Mouse (Mus musculus): ENCODE data around the gene Atxn10. TPM values are rescaled to one million over a fixed set of nuclear protein-coding genes. Genes with fewer than 3 reads are reported as not detected.

Atxn10 gene
- polyA plus RNA-seq, 1 experiment from 2014 or later, result 194 TPM

DNA sequence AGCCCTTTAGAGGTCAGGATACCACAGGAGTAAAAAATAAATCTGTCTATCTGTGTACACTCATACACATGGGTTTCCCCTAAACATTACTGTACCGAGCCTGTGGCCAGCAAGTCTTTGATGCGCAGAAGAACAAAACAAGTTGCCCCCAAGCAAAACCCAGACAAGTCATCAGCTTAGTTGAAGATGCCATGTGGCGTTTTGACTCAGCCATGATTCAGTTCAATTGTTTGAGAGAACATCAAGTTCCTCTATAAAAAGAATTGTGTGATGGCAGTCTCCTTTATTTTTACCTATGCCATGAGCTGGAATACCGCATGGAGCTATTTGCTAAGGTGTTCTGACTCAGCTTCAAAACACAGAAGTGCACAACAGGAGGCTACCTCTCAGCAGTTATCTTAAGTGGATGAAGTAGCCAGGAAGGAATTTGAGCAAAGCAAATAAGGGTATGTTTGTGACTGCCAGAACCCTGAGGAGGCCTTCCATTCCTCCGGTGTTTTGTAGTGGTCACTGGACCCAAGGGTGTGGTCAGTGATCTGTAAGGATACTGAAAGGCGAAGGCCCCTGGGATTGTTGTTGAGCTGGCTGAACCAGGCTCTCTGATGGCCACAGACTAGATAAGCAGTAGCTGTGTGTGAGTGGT, 11.1 kb downstream of the Atxn10 start:
- Histone ChIP-seq H3K27ac (ENCODE audit: low read length) (no peak overlapping the region), H3K4me1 (ENCODE audit: control insufficient read depth, insufficient read depth, low read length) (peaks cover 12% of the 10 kb centered on the region), H3K4me2 (ENCODE audit: low read depth, low read length) (no peak overlapping the region), H3K4me3 (ENCODE audit: low read length) (no peak overlapping the region), H3K27me3 (replicated peaks; ENCODE audit: control insufficient read depth, insufficient read depth, low read length) (no peaks in the 10 kb centered on the region), H3K9ac (ENCODE audit: low read depth, low read length) (no peak overlapping the region), H3K36me3 (ENCODE audit: control insufficient read depth, insufficient read depth, low read length) (no peaks in the 10 kb centered on the region), H3K9me3 (ENCODE audit: control insufficient read depth, low read length) (no peaks in the 10 kb centered on the region)
- ATAC-seq, result no peak
- 77% methylated on average over 6 of the region's 6 CpGs for WGBS

GRCm38 (mm10) chr15:85350144-85350543, 14.1 kb downstream of the Atxn10 start:
- Histone ChIP-seq H3K4me3 (ENCODE audit: low read length) (no peak overlapping the region), H3K4me2 (ENCODE audit: low read depth, low read length) (no peak overlapping the region), H3K27me3 (replicated peaks; ENCODE audit: control insufficient read depth, insufficient read depth, low read length) (no peaks in the 10 kb centered on the region), H3K9me3 (ENCODE audit: control insufficient read depth, low read length) (no peaks in the 10 kb centered on the region), H3K36me3 (ENCODE audit: control insufficient read depth, insufficient read depth, low read length) (no peaks in the 10 kb centered on the region), H3K27ac (ENCODE audit: low read length) (no peak overlapping the region), H3K9ac (ENCODE audit: low read depth, low read length) (no peak overlapping the region), H3K4me1 (ENCODE audit: control insufficient read depth, insufficient read depth, low read length) (peaks cover 11% of the 10 kb centered on the region)
- no peak for ATAC-seq
- WGBS, result 87% methylated on average over 2 of the region's 2 CpGs

DNA sequence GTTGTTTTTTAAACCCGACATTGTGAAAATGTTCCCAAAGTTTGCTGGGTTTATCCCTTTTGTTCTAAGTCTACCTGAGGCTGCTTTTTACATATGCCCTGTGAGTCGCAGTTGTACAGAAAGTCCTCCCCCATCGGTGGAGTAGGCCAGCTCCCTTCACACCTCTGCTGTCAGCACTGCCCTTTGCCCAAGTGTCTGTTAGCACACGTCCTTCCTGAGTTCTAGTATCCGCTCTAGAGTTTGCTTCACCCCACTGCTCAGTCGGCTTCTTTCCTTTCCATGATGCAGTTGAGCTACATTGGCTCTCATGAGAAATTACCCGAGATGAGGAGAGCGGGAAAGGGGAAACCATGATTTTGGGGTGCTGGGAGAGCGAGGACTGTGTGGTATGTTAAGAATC, 18.0 kb downstream of the Atxn10 start:
- H3K4me3 ChIP-seq (ENCODE audit: low read length), result no peak overlapping the region
- no peak overlapping the region for H3K27ac ChIP-seq (ENCODE audit: low read length)
- ATAC-seq, result no peak
- H3K4me1 ChIP-seq (ENCODE audit: control insufficient read depth, insufficient read depth, low read length), result peaks cover 3% of the 10 kb centered on the region; the same call in 1 of the 2 replicates
- no peak overlapping the region for H3K9ac ChIP-seq (ENCODE audit: low read depth, low read length)
- no peaks in the 10 kb centered on the region for H3K9me3 ChIP-seq (ENCODE audit: control insufficient read depth, low read length)
- 80% methylated on average over 9 of the region's 9 CpGs for WGBS
- no peaks in the 10 kb centered on the region for H3K36me3 ChIP-seq (ENCODE audit: control insufficient read depth, insufficient read depth, low read length)
- H3K4me2 ChIP-seq (ENCODE audit: low read depth, low read length), result no peak overlapping the region
- H3K27me3 ChIP-seq (replicated peaks; ENCODE audit: control insufficient read depth, insufficient read depth, low read length), result no peaks in the 10 kb centered on the region

- H3K4me1 ChIP-seq (ENCODE audit: control insufficient read depth, insufficient read depth, low read length), result peaks cover 3% of the 10 kb centered on the region; the same call in 1 of the 2 replicates
- H3K27me3 ChIP-seq (replicated peaks; ENCODE audit: control insufficient read depth, insufficient read depth, low read length), result no peaks in the 10 kb centered on the region
- WGBS, result 68% methylated on average over 6 of the region's 6 CpGs
- no peak for ATAC-seq
- H3K9me3 ChIP-seq (ENCODE audit: control insufficient read depth, low read length), result no peaks in the 10 kb centered on the region
- no peak overlapping the region for H3K4me2 ChIP-seq (ENCODE audit: low read depth, low read length)
- no peak overlapping the region for H3K27ac ChIP-seq (ENCODE audit: low read length)
- no peak overlapping the region for H3K4me3 ChIP-seq (ENCODE audit: low read length)
- no peak overlapping the region for H3K9ac ChIP-seq (ENCODE audit: low read depth, low read length)
- no peaks in the 10 kb centered on the region; the same call in 1 of the 2 replicates for H3K36me3 ChIP-seq (ENCODE audit: control insufficient read depth, insufficient read depth, low read length)
Measured at GRCm38 (mm10) chr15:85356112-85356511, 20.1 kb downstream of the Atxn10 start.

- Histone ChIP-seq H3K9ac (ENCODE audit: low read depth, low read length) (no peak overlapping the region), H3K4me3 (ENCODE audit: low read length) (no peak overlapping the region), H3K27ac (ENCODE audit: low read length) (no peak overlapping the region), H3K4me1 (ENCODE audit: control insufficient read depth, insufficient read depth, low read length) (peaks cover 3% of the 10 kb centered on the region; the same call in 1 of the 2 replicates), H3K27me3 (replicated peaks; ENCODE audit: control insufficient read depth, insufficient read depth, low read length) (no peaks in the 10 kb centered on the region), H3K36me3 (ENCODE audit: control insufficient read depth, insufficient read depth, low read length) (peaks cover 5% of the 10 kb centered on the region), H3K4me2 (ENCODE audit: low read depth, low read length) (no peak overlapping the region), H3K9me3 (ENCODE audit: control insufficient read depth, low read length) (no peaks in the 10 kb centered on the region)
- ATAC-seq, result no peak
- 77% methylated on average over 4 of the region's 4 CpGs for WGBS
Measured at GRCm38 (mm10) chr15:85357465-85358225, 21.6 kb downstream of the Atxn10 start.

GRCm38 (mm10) chr15:85359483-85359882, 23.4 kb downstream of the Atxn10 start:
- no peaks in the 10 kb centered on the region for H3K27me3 ChIP-seq (replicated peaks; ENCODE audit: control insufficient read depth, insufficient read depth, low read length)
- 77% methylated on average over 2 of the region's 2 CpGs for WGBS
- no peak overlapping the region for H3K9ac ChIP-seq (ENCODE audit: low read depth, low read length)
- H3K36me3 ChIP-seq (ENCODE audit: control insufficient read depth, insufficient read depth, low read length), result peaks cover 7% of the 10 kb centered on the region
- no peaks in the 10 kb centered on the region for H3K9me3 ChIP-seq (ENCODE audit: control insufficient read depth, low read length)
- no peak overlapping the region for H3K4me2 ChIP-seq (ENCODE audit: low read depth, low read length)
- ATAC-seq, result no peak
- no peak overlapping the region for H3K27ac ChIP-seq (ENCODE audit: low read length)
- H3K4me3 ChIP-seq (ENCODE audit: low read length), result no peak overlapping the region
- no peaks in the 10 kb centered on the region for H3K4me1 ChIP-seq (ENCODE audit: control insufficient read depth, insufficient read depth, low read length)

DNA sequence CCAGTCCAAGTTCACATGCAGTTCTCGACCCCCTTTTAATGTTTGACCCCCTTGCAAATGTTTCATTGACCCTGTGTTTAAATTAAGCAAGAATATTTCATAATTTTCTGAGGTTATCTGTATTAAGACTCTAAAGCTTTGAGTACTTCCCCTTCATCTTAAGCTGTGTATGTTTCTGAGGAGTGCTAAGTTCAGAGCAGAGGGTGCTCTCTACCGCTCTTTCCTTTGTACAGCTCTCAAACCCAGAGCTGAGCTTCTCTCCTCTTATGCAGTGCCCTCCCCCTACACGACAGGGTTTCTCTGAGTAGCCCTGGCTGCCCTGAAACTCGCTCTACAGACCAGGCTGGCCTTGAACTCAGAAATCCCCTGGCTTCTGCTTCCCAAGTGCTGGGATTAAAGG, 23.9 kb downstream of the Atxn10 start:
- no peak overlapping the region for H3K27ac ChIP-seq (ENCODE audit: low read length)
- H3K27me3 ChIP-seq (replicated peaks; ENCODE audit: control insufficient read depth, insufficient read depth, low read length), result no peaks in the 10 kb centered on the region
- no peak overlapping the region for H3K9ac ChIP-seq (ENCODE audit: low read depth, low read length)
- peaks cover 7% of the 10 kb centered on the region for H3K36me3 ChIP-seq (ENCODE audit: control insufficient read depth, insufficient read depth, low read length)
- WGBS, result 82% methylated on average over 4 of the region's 4 CpGs
- ATAC-seq, result no peak
- H3K4me2 ChIP-seq (ENCODE audit: low read depth, low read length), result no peak overlapping the region
- no peaks in the 10 kb centered on the region for H3K9me3 ChIP-seq (ENCODE audit: control insufficient read depth, low read length)
- no peak overlapping the region for H3K4me3 ChIP-seq (ENCODE audit: low read length)
- H3K4me1 ChIP-seq (ENCODE audit: control insufficient read depth, insufficient read depth, low read length), result no peaks in the 10 kb centered on the region

DNA sequence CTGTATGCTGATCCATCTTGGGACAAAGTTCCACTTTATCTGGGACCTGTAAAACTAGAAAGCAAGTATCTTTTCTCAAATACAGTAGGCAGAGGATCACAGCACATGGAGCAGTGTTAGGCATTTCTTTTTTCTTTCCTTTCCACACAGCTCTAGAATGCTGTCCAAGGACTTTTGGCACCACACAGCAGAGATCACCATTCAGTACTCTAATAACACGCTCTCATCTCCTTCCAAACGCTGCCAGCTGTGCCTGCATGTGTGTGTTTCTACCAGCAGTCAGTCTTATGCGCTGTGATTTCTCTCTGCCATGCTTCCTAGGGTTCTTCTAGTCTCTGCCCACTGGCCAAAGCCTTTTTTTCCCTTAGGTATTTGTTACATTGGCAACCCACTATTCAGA, 28.3 kb downstream of the Atxn10 start:
- no peak for ATAC-seq
- H3K27me3 ChIP-seq (replicated peaks; ENCODE audit: control insufficient read depth, insufficient read depth, low read length), result no peaks in the 10 kb centered on the region
- peaks cover 11% of the 10 kb centered on the region for H3K36me3 ChIP-seq (ENCODE audit: control insufficient read depth, insufficient read depth, low read length)
- no peak overlapping the region for H3K9ac ChIP-seq (ENCODE audit: low read depth, low read length)
- H3K9me3 ChIP-seq (ENCODE audit: control insufficient read depth, low read length), result no peaks in the 10 kb centered on the region
- no peak overlapping the region for H3K4me3 ChIP-seq (ENCODE audit: low read length)
- no peak overlapping the region for H3K27ac ChIP-seq (ENCODE audit: low read length)
- no peaks in the 10 kb centered on the region for H3K4me1 ChIP-seq (ENCODE audit: control insufficient read depth, insufficient read depth, low read length)
- H3K4me2 ChIP-seq (ENCODE audit: low read depth, low read length), result no peak overlapping the region
- 90% methylated on average over 3 of the region's 3 CpGs for WGBS

GRCm38 (mm10) chr15:85366938-85367337, 30.9 kb downstream of the Atxn10 start:
- Histone ChIP-seq H3K27ac (ENCODE audit: low read length) (no peak overlapping the region), H3K9me3 (ENCODE audit: control insufficient read depth, low read length) (no peaks in the 10 kb centered on the region), H3K36me3 (ENCODE audit: control insufficient read depth, insufficient read depth, low read length) (peaks cover 11% of the 10 kb centered on the region; the same call in 1 of the 2 replicates), H3K4me2 (ENCODE audit: low read depth, low read length) (no peak overlapping the region), H3K9ac (ENCODE audit: low read depth, low read length) (no peak overlapping the region), H3K4me1 (ENCODE audit: control insufficient read depth, insufficient read depth, low read length) (no peaks in the 10 kb centered on the region), H3K27me3 (replicated peaks; ENCODE audit: control insufficient read depth, insufficient read depth, low read length) (no peaks in the 10 kb centered on the region), H3K4me3 (ENCODE audit: low read length) (no peak overlapping the region)
- no peak for ATAC-seq
- WGBS, result 79% methylated on average over 5 of the region's 5 CpGs

Measured in intestine, embryonic 16.5 days (tissue).